Mouse (Mus musculus) heart, adult 8-10 months (tissue): ENCODE measurements around the gene Apbb2. TPM values are rescaled to one million over a fixed set of nuclear protein-coding genes. Genes with fewer than 3 reads are reported as not detected.
A peak's percentile ranks its signal among the peaks of the same experiment; 100 is the strongest.
"Not testable (repeated sequence)": the region's sequence is repeated elsewhere in the genome, so short reads cannot be mapped to it uniquely, and the experiment has no call there.

ENCODE experiments used
- DNase-seq: peaks from one replicate; pipeline ENCODE4 v3.0.0; 2022; ENCODE audit warnings: low spot score
- total RNA-seq, 4 experiments: library from RNA; stranded (reverse); gene quantifications; 2 replicates each; pipeline ENCODE4 v1.2.4; 2022

Gene Apbb2
- total RNA-seq, 4 experiments from 2014 or later = 36.6 to 56.3 (median 46.4) TPM

DNA sequence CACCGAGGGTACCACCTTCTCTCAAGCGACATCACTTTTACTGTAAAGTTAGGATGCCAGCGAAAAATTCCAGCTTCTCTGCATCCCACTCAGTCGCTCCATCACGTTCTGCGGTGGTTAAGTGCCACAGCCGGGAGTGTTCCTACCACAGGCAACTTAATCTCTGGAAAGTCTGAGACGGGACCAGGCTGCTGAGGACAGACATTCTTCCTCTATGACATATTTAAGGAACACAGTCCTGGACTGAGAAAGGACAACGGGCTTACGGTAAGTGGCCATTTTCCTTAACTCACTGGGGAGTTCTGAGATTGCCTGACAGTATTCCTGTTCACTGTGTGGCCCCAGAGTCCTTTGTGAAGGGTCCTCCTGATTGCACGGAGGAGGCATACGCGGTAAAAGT lies 318.0 kb downstream of the Apbb2 start:
- no peak for DNase-seq

DNA sequence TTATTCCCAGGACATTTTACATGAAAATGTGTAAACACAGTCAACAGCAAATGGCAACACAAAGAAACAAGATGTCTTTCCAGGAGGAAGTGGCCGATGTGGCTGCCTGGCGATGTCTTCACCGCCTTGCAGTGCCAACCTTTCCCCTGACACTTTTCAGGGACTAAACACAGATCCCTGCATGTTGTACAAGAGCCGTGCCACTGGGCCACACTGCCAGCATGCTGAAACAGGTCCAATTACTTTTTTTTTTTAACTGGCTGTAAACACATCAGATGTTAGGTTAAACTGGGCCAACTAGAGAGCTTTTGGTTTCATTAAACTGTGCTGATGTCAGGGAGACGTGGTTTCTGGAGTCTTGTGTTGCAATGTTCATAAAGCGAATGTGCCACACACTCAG lies 319.7 kb downstream of the Apbb2 start:
- DNase-seq = no peak

DNA sequence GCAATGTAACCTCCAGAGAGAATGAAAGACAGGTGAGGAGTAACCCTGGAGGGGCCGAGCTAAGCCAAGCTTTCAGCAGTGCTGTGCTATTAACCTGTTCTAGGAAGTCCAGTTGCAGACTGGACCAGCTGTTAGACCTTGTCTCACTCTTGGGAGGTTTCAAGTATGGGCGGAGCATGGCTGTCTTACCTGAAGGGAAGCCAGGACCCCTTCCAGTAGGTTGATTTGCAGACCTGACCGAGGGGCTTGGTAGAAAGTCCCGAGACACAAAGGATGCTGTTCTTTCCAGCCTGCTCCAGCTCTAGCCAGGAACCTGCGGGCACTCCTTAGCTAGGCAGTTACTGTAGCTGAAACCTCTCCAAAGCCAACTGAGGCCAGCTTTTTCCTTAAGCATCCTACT lies 322.5 kb downstream of the Apbb2 start:
- no peak for DNase-seq

DNA sequence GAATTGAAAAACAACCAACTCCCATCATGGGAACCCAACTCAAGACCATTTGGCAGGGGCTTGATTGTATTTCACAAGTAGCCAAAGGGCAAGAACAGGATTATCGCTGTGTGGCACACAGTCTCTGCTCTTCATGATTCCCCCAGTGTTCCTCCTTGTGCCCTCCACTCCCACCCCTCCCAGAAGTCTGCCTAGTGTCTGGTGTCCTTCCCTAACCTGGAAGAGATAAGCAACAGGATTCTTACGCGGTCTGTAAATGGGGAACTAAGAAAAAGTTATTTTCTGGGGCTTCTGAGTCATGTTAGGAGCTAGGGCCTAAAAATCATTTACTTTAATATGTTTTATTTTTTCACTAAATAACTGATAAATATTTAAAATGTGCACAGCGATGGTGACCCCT lies 323.6 kb downstream of the Apbb2 start:
- DNase-seq = no peak

DNA sequence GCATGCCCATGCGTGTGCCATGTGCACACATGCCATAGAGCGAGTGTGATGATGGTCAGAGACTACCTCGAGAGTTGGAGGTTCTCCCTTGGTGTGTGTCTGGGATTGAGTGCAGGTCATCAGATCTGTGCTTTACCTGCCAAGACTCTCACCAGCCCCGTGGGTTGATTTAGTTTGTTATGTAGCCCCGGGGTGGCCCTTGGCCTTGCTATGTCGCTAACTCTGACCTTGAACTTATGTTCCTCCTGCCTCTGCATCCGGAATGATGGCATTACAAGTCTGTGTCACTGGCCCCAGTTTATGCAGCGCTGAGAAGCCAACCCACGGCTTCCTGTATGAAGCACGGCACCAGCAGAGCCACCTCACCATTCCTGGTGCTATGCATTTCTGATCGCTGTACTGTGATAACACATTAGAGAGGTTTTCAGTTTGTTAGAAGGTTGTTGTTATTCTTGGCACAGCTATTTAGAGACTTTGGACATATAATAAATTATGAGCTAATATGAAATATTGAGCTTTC lies 324.4 kb downstream of the Apbb2 start:
- DNase-seq = no peak

DNA sequence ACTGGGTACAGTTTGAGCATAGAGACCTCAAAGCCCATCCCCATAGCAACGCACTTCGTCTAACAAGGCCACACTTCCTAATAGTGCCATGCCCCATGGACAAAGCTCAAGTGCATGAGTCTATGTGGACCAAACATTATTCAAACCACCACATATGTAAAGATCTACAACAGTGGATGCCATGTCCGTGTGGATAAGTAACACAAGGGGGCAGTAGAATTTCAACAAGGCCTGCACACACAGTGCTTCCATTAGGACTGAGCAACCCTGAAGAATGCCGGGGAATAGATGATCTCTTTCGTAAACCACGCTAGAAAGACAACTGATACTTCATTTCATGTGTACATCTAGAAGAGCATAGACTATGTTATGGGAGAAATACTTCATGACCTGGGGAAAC lies 337.8 kb downstream of the Apbb2 start:
- DNase-seq = no peak

DNA sequence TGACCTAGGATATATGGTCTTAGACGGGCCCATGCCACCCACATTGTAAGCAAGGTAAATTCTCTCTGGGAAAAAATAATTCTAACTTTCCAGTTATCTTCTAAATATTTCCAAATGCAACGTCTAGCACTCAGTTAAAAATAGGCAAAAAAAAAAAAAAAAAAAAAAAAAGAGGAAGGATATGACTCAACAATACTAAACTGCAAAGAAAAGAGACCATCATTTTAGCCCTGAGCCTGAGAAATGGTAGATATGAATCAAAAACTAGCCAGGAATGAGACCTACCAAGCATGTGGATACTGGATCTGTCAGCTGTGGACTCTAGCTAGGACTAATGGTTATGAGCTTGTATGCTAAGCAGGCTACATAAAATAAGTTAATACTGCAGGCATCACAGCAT lies 338.9 kb downstream of the Apbb2 start:
- no peak for DNase-seq

DNA sequence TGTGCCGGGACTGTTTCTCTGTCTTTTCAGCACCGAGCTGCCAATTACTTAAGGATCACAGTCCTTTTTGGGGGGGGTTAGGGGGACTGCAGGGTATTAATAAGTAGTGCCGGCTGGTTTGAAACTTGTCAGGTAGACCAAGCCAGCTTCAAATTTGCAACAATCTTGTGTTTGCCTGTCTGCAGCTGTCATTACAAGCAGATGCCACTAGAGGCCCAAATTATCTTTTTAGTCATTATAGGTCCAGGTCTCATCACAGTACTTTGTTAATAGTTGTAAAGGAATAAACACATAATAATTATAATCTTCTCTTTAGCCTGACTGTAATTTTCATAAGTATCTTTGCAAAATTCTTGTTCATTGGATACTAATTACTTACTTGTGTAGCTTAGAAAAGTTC lies 344.2 kb downstream of the Apbb2 start:
- DNase-seq = no peak

DNA sequence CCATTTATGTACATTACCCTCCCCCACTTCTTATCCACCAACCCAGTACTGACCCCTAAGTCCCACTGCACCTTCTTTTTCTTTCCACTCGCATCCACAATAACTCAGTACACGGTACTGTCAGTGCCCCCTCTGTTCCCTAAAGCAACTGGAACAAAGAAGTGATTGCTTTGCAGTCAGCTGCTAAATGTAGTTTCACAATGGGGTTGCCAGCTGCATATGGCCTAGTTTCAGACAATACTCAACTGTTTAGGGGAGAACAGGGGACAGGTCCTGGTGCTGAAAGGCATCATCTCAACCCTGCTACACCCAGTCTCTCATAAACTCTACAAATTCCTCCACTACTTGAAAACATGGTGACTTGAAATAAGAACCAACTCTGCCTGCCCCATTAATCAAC lies 347.4 kb downstream of the Apbb2 start:
- no peak for DNase-seq

DNA sequence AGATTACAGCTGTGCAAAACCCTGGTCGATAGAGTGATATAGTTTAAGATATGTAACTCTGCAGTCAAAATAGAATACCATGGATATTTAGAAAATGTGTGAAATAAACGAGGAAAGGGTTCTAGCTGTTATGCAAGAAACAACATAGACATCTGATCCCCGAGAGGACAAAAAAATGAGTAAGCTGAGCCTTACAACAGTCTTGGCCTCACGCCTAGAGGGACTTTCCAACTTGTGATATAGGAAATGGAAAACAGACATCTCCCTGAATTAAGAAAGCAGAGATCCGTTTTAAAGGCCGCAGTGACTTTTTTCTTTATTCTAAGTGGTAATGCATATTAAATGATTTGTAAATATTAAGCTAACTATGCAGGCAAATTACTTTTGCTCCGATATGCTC lies 349.0 kb downstream of the Apbb2 start:
- DNase-seq = peak; percentile 46

DNA sequence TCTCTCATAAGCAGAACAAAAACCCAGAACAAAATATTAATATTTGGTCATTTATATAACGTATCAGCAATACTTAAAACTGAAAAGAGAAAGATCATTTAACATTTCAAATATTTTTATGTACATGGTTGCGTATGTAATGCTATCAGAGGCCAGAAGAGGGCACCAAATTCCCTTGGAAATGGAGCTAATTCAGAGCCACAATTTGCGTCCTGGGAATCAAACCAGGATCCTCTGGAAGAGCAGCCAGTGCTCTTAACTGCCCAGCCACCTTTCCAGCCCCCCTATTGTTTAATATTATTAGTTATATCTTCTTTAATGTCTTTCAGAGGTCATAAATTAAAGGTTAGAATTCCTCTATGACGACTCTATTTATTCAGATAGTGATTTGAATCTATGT lies 355.2 kb downstream of the Apbb2 start:
- DNase-seq = peak; percentile 14

DNA sequence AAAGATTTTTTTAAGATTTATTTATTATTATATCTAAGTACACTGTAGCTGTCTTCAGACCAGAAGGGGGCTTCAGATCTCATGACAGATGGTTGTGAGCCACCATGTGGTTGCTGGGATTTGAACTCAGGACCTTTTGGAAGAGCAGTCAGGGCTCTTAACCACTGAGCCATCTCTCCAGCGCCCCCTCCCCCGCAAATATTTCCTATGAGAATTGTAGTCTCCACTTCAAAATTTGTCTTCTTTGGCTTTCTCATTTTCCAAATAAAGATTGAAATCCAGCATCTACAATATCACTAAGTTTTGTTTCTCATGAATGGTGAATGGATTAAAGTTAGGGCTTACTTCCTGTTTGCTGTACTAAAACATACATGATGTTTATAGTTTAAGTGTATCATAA lies 356.1 kb downstream of the Apbb2 start:
- DNase-seq = no peak

DNA sequence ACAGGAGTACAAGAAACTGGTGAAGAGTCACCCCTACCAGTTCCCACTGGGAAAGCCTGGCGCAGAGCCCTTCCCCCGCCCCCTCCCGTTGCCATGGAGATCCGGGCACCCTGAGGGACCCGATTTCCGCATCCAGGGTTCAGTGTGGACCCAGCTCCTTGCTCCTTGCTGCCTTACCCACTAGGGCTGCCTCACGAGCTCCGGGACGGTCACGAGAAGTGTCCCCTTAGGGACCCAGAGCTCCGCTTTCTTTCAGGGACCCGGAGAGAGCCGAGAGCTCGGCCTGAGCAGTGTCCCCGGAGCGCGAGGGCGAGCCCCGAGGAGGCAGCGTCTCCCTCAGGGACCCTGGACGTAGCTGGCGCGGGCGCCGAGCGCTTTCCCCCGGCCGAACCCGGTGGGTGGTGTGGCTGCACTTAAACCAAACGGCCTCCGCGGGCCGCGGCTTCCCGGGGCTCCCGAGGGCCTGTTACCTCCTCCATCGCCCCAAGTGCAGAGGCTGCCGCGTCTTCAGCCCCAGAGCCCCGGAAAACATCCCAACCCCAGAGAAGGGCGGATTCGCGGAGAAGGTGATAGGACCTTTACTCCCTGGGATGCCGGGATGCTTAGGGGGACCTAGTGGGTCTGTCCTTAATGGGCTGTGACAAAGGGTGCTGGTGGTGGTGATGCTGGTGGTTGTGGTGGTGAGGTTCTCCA lies 358.7 kb downstream of the Apbb2 start, which contains the start of gene Nsun7:
Gene Nsun7, plus strand, starts transcription at position 142 of the 693 bp plus-strand sequence.
- DNase-seq = peak; percentile 60

DNA sequence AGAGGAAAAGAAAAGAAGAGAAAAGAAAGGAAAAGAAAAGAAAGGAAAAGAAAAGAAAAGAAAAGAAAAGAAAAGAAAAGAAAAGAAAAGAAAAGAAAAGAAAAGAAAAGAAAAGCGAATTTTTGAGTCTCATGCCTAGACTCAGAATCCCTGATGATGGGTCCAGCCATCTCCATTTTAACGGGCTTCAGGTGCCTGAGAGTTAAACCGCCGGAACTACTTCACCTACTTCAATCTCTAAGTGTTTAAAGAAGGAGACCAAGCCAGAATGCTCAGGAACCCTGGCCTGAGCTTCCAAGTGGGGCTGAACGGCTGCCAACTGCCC lies 359.2 kb downstream of the Apbb2 start:
- not testable (repeated sequence) for DNase-seq

DNA sequence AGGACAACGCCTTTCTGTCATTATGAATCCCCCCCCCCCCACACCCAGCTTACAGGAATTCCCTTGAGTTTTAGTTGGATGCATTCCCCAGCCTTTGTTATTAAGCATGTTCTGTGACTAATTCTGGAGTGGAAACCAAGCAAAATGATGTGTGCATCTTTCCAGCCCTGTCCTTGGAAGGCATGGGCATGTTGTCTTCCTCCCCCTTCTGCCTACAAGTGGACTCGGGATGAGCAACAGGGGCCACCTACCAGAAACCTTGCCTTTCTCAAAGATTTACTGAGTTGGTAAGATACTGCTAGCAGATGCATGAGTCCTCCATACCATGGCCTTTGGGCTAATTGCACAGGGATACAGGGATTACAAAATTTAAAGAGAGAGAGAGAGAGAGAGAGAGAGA lies 359.6 kb downstream of the Apbb2 start:
- no peak for DNase-seq

DNA sequence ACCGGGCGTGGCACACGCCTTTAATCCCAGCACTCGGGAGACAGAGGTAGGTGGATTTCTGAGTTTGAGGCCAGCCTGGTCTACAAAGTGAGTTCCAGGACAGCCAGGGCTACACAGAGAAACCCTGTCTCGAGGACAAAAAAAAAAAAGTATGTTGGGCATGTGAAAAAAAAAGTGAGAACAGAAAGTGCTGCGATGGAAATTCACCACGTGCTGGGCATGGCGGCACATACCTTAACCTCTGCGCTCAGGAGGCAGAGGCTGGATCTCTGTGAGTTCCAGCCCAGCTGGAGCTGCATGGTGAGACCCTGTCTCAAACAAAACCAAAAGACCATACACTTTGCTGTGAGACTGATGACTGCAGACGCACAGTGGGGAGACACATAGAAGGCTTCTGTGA lies 363.5 kb downstream of the Apbb2 start:
- no peak for DNase-seq

DNA sequence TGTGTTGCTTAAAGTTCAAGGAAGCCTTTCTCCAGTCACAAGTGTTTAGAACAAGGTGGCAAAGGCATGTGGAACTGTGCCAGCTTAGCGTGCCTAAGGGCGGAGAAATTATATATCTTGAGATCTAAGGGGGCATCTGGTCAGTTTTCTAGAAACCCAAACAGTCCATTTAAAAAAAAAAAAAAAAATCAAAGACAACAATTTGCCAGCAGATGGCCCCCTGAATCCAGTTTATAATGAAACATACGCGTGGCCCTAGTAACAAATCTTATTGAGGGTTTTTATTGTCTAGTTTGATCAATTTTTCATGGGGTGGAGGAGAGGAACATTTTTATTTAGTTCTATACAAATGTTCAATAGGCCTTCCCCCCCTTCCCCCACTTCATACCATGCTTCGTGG lies 365.4 kb downstream of the Apbb2 start:
- DNase-seq = no peak

Other genes with a start within 250 kb of the Apbb2 start
- 1 to 10 TPM; 5.5 to 9.9 (median 8.5) TPM for gene Uchl1, start 57.3 kb upstream of the Apbb2 start, total RNA-seq
- gene Limch1, start 127.0 kb upstream of the Apbb2 start, total RNA-seq = 100 to 1,000 TPM; 278 to 326 (median 303) TPM